Mouse (Mus musculus) layer of hippocampus, adult 6 months (tissue): ENCODE measurements around the gene Gm28827. TPM values are rescaled to one million over a fixed set of nuclear protein-coding genes. Genes with fewer than 3 reads are reported as not detected.

Experiments used
- long read RNA-seq, 2 experiments: library from polyadenylated mRNA; unstranded; transcript quantifications; one replicate each; pipeline ENCODE4 v2.0.0; 2019 to 2020
- polyA plus RNA-seq: library from polyadenylated mRNA; unstranded; fragments of <200 nt; fragmentation: Nextera tagmentation; gene quantifications from 2 replicates; pipeline ENCODE4 v1.2.3, GENCODE M21; 2021

The Gm28827 gene
- not detected in 2 replicates for polyA plus RNA-seq
- long read RNA-seq, experiment 1, result 0 reads
- long read RNA-seq, experiment 2, result 0 reads

DNA sequence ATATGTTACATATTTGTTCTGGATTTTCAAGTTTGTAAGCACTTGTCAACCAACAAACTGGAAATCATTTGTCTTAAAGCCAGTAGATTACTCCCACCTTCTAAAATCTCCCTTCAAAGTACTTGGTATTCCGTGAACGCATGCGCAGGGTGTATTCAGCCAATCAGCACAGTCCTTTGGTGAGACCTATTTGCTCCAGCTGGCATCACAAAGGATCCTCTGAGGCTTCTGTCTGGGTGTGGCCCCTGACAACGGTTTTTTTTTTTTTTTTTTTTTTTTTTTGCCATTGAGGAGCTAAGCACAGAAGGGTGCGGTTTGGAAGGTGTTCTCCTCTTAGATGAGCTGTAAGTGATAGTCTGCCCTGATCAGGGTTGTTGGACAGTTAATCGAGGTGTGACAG lies at the start of gene Gm28827:
Gm28827 (plus strand) TSS at position 301 of the 400 bp plus-strand sequence.

